ENCODE assay signal across 8 mouse cellular contexts in genomic region chr6:67268245-67268612, GRCm38 (mm10). TPM values are rescaled to one million over a fixed set of nuclear protein-coding genes. Genes with fewer than 3 reads are reported as not detected.
DNase-seq lines count a peak whose midpoint lies in the region; ATAC-seq and TF ChIP-seq lines count a peak whose summit lies in the region.

No protein-coding gene starts in this region.

- no peak for ATAC-seq in liver, embryonic 14.5 days (ENCODE audit: insufficient read depth)

- no peak for TF ChIP-seq CTCF in heart, adult 2 months (IDR thresholded peaks at IDR 0.05)
- no peak for TF ChIP-seq CTCF in thymus, adult 2 months (IDR thresholded peaks at IDR 0.05; ENCODE audit: borderline replicate concordance, control insufficient read depth, extremely low read depth, insufficient read depth, low read length, poor library complexity)
- TF ChIP-seq CTCF in liver, embryonic 14.5 days (IDR thresholded peaks at IDR 0.05; ENCODE audit: low read depth): no peak

- peak overlapping the region; percentile 75 for H3K4me3 ChIP-seq in heart, adult 2 months
- peak overlapping the region; percentile 64 for H3K4me3 ChIP-seq in thymus, adult 2 months (ENCODE audit: control insufficient read depth, insufficient read depth, low read length)
- H3K4me3 ChIP-seq in liver, embryonic 14.5 days (ENCODE audit: insufficient read depth in 1 of 2, low read depth in 2 of 2, low read length in 2 of 2): peak overlapping the region; percentile 75 to 97

- peak overlapping the region; percentile 69 for H3K4me2 ChIP-seq in liver, embryonic 14.5 days (ENCODE audit: low read depth)

- WGBS in heart, adult 2 months: 1% methylated on average over 2 of the region's 2 CpGs
- 2% methylated on average over 2 of the region's 2 CpGs for WGBS in thymus, adult 2 months
- under 1% methylated on average over 2 of the region's 2 CpGs for WGBS in liver, embryonic 14.5 days (ENCODE audit: insufficient replicate concordance)

- H3K27ac ChIP-seq in heart, adult 2 months: peak overlapping the region; percentile 91
- no peak overlapping the region for H3K27ac ChIP-seq in thymus, adult 2 months (ENCODE audit: control insufficient read depth, insufficient read depth, low read length)
- H3K27ac ChIP-seq in liver, embryonic 14.5 days: no peak overlapping the region; the same call in 1 of the 2 replicates

- H3K36me3 ChIP-seq in heart, adult 2 months (ENCODE audit: control insufficient read depth, insufficient read depth, low read length): peaks cover 24% of the 10 kb centered on the region
- H3K36me3 ChIP-seq in thymus, adult 2 months (ENCODE audit: control insufficient read depth, insufficient read depth, low read length): peaks cover 20% of the 10 kb centered on the region
- H3K36me3 ChIP-seq in liver, embryonic 14.5 days (replicated peaks; ENCODE audit: control insufficient read depth, insufficient read depth, low read depth): peaks cover 16% of the 10 kb centered on the region

- no peaks in the 10 kb centered on the region for H3K27me3 ChIP-seq in heart, adult 2 months (ENCODE audit: control insufficient read depth, insufficient read depth, low read length)
- H3K27me3 ChIP-seq in thymus, adult 2 months (ENCODE audit: control insufficient read depth, insufficient read depth, low read length): no peaks in the 10 kb centered on the region
- no peaks in the 10 kb centered on the region for H3K27me3 ChIP-seq in liver, embryonic 14.5 days (ENCODE audit: control insufficient read depth, insufficient read depth, low read length)

- intact Hi-C loops in heart, adult 2 months (cut with DNase I): loop anchor here (5.0 to 10.0 kb wide), 3 partner anchors 233 to 371 kb away; partner anchors contain the start of genes Gadd45a and Gng12

- TF ChIP-seq EP300 in heart, adult 2 months (IDR thresholded peaks at IDR 0.05; ENCODE audit: insufficient read depth, low read depth, low read length): no peak
- no peak for TF ChIP-seq EP300 in liver, embryonic 14.5 days (IDR thresholded peaks at IDR 0.05; ENCODE audit: low read depth)

- H3K9ac ChIP-seq in heart, adult 2 months (ENCODE audit: low read depth, low read length): peak overlapping the region; percentile 79
- peak overlapping the region; percentile 98 for H3K9ac ChIP-seq in liver, embryonic 14.5 days (replicated peaks)

- H3K79me2 ChIP-seq in heart, adult 2 months (replicated peaks; ENCODE audit: control insufficient read depth, insufficient read depth, low read length): peaks cover 2% of the 10 kb centered on the region; the same call in 1 of the 2 replicates

- H3K9me3 ChIP-seq in liver, embryonic 14.5 days (ENCODE audit: control insufficient read depth, low read length): no peaks in the 10 kb centered on the region

- peaks cover 7% of the 10 kb centered on the region for H3K4me1 ChIP-seq in heart, adult 2 months (ENCODE audit: control insufficient read depth, insufficient read depth, low read length)
- H3K4me1 ChIP-seq in thymus, adult 2 months (replicated peaks; ENCODE audit: control insufficient read depth, insufficient read depth, low read length): no peaks in the 10 kb centered on the region
- H3K4me1 ChIP-seq in liver, embryonic 14.5 days (replicated peaks; ENCODE audit: control insufficient read depth in 2 of 2, insufficient read depth in 2 of 2, low read length in 1 of 2): peaks cover 10 to 16% of the 10 kb centered on the region in 2 experiments

- DNase-seq in heart, adult 2 months: no peak
- DNase-seq in heart, adult 18-20 months: no peak
- no peak for DNase-seq in thymus, adult 2 months
- DNase-seq in thymus, postnatal 36 days: no peak
- DNase-seq in liver, embryonic 14.5 days (ENCODE audit: low read depth in 3 of 3, low spot score in 3 of 3): no peak
- DNase-seq in left cerebral cortex, adult 9 months (ENCODE audit: low spot score in 2 of 2): no peak
- DNase-seq in ovary, postnatal 14 days (ENCODE audit: low spot score): no peak
- no peak for DNase-seq in adrenal gland, adult 2 months

- TF ChIP-seq POLR2A in heart, adult 2 months (IDR thresholded peaks at IDR 0.05; ENCODE audit: insufficient read depth, low read depth, low read length): no peak
- TF ChIP-seq POLR2A in thymus, adult 2 months (IDR thresholded peaks at IDR 0.05; ENCODE audit: control insufficient read depth, extremely low read depth, insufficient read depth, low read length, poor library complexity): no peak

RNA-seq across cellular contexts. Expression of gene Serbp1, which starts 30.3 kb away (rescaled TPM):
- total RNA-seq in heart, adult 2 months (2021): 100 to 1,000 TPM; 196 to 227 TPM
- polyA plus RNA-seq in heart, adult 2 months (2012; rRNA removed): 53.6 and 62.3 TPM in 2 replicates
- 100 to 1,000 TPM; 208 to 214 TPM for total RNA-seq in heart, adult 18-20 months (2021)
- polyA plus RNA-seq in thymus, adult 2 months (2012; rRNA removed): 95.1 and 109 TPM in 2 replicates
- polyA plus RNA-seq in liver, embryonic 14.5 days (2012; rRNA removed): 125 and 336 TPM in 2 replicates
- 339 and 380 TPM in 2 replicates for polyA plus RNA-seq in liver, embryonic 14.5 days (2014; fragmentation: Nextera tagmentation; extraction: Ambion mirVana)
- 100 to 1,000 TPM; 283 to 345 TPM for total RNA-seq in adrenal gland, adult 2 months (2021)
- polyA plus RNA-seq in adrenal gland, adult 2 months (2012; rRNA removed): 22.1 and 46.7 TPM in 2 replicates
